Mouse (Mus musculus) olfactory bulb, adult 2 months (tissue): ENCODE measurements around the gene Cubn. TPM values are rescaled to one million over a fixed set of nuclear protein-coding genes. Genes with fewer than 3 reads are reported as not detected.

ENCODE experiments used
- H3K27ac ChIP-seq: fragments of 200-500 bp; 2 replicates; pipeline ENCODE4 v1.5.1; 2012; ENCODE audit warnings: low read depth, low read length; ENCODE audit not compliant: insufficient read depth
- H3K4me1 ChIP-seq: fragments of 200-500 bp; 2 replicates; pipeline ENCODE4 v1.6.1; 2012; ENCODE audit warnings: low read length; ENCODE audit not compliant: control insufficient read depth, insufficient read depth
- H3K4me3 ChIP-seq: fragments of 200-500 bp; 2 replicates; pipeline ENCODE4 v1.5.1; 2012; ENCODE audit warnings: mild to moderate bottlenecking, low read depth, low read length, moderate library complexity; ENCODE audit not compliant: insufficient read depth
- CTCF ChIP-seq: fragments of 200-500 bp; IDR thresholded peaks from 2 replicates; pipeline ENCODE4 v1.5.1; 2012; ENCODE audit warnings: low read depth, mild to moderate bottlenecking, low read length, moderate library complexity; ENCODE audit not compliant: insufficient read depth
- POLR2A ChIP-seq: fragments of 200-500 bp; IDR thresholded peaks from 2 replicates; pipeline ENCODE4 v1.6.1; 2012; ENCODE audit warnings: mild to moderate bottlenecking, low read depth, low read length, moderate library complexity; ENCODE audit not compliant: insufficient read depth
- WGBS: fragments of 180-500 bp; shearing (Covaris S2); methylation state at CpG from one replicate; pipeline ENCODE4 v1.1.7; 2018; 5-methylcytosine and 5-hydroxymethylcytosine counted together
- polyA plus RNA-seq: library from polyadenylated mRNA; stranded (reverse); fragments of >200 nt; gene quantifications from 2 replicates; pipeline ENCODE4 v1.2.4, GENCODE M21; 2012; ENCODE audit warnings: low replicate concordance; ENCODE audit not compliant: missing spikeins, insufficient read depth, insufficient read length

Gene Cubn
- polyA plus RNA-seq, 1 experiment, result not detected

DNA sequence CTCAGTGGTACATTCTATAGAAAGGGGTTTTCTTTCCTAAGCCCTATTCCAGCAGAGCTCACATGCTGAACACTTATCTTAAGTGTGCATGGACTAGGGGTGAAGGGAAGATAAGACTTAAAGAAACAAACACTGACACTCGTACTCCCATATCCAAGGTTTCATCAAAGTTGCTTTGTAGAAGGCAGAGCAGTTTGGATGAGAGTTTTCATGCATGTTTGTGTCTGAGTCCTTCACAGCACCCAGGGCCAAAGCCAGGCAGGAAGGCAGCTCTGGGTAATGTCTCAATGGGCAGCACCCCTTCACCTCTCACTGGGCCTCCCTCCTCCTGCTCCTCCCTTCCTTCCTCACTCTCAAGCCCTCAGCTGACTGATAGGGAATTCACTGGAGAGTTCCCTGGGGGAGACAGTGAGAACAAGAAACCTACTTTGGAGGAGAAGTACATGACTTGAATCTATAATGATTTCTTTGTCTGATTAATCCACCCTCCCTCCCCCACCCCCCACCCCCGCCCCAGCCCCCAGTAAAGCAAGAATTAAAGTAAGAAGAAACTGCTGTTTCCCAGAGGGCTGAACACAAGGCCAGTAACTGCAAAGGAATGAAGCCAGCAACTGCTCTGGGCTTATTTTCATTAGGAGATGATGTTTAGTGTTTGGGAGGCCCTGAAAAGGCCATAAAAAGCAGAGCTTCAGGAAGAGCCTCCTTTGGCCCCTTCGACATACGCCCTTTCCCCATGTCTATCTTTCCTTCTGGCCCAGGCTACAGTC, 106.7 kb downstream of the Cubn start:
- Histone ChIP-seq H3K4me3 (no peak overlapping the region), H3K4me1 (peaks cover 7% of the 10 kb centered on the region), H3K27ac (peak overlapping the region; percentile 64)
- 42% methylated on average over 4 of the region's 4 CpGs for WGBS
- TF ChIP-seq POLR2A (no peak), CTCF (no peak)

DNA sequence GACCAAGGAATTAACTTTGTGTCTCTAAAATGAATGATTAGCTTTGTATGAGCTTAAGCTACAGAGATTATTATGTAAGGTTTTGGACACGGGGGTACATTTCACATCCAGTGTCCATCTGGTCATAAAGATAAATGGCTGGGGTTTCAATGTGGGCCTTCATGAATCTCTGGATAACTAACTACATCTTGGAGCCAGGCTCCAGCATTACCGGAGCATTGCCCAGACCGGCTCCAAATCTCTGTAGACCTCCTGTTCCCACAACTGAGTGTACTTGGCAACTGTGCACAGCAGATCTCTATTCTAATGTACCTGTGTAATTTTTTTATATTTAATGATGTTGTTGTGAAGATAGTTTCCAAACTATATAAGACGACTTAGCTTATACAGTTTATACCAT, 115.4 kb downstream of the Cubn start:
- no peak for TF ChIP-seq POLR2A
- no peak for TF ChIP-seq CTCF
- Histone ChIP-seq H3K27ac (no peak overlapping the region), H3K4me3 (no peak overlapping the region), H3K4me1 (peaks cover 6% of the 10 kb centered on the region; the same call in 1 of the 2 replicates)
- WGBS, result 83% methylated on average over 4 of the region's 4 CpGs

DNA sequence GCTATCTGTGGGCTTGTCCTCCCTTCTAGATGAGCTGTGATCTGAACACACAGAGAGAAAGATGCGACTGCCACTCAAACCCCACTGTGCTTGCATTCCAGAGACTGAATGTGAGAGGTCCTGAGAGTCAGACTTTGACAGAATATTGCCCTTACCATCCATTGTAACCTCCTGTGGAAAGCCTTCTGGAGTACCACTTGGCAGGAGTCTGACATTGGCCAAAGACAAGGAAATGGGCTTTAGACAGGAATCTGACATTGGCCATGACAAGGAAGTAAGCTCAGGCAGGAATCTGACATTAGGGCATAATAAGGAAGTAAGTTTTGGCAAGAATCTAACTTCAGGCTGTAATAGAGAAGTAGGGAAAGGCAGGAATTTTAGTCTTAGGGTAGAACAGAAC, 118.3 kb downstream of the Cubn start:
- WGBS, result 93% methylated on average over 1 of the region's 1 CpGs
- peaks cover 6% of the 10 kb centered on the region; the same call in 1 of the 2 replicates for H3K4me1 ChIP-seq
- H3K4me3 ChIP-seq, result no peak overlapping the region
- TF ChIP-seq POLR2A (no peak), CTCF (no peak)
- no peak overlapping the region for H3K27ac ChIP-seq

DNA sequence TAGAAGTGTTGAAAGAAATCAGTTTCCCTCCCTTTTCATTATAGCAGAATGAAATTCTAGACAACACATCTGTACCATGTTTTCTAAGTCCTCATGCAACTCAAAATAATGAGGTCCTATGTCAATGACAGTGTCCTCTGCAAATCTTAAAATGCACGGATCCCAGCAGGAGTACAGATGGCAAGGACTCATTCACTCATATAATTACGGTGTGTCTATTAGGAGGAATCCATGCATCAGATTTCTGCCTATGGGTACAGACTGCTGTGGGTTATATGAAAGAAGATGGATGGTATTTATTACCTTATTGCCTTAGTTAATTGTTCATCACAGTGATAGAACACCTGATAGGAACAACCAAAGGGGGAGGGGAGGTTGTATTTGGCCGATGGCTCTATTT, 118.8 kb downstream of the Cubn start:
- WGBS, result 65% methylated on average over 3 of the region's 3 CpGs
- H3K27ac ChIP-seq, result no peak overlapping the region

DNA sequence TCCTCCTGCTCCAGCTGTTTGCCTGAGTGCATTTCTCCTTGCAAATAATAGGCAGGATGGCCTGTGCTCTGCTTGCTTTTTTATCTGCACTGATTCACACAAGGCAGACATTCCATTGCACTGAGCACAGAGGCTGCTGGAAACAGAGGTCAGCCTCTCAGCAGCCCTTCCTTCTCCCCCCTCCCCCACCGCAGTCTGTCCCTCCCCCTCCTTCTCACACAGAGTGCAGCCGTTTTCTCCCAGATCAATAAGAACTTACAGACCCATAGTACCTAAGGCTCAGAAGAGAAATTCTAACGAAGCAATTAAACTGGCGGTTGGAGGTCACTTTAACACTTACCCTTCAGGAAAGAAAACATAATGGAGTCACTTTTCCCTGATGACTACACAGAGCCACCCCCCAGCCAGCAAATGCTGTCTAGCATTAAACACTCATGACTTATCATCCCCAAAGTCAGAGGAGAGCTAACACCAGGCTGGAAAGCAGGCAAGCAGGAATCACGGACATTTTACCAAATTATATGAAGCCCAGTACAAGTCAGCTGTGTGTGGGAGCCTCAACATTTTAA, 119.3 kb downstream of the Cubn start:
- Histone ChIP-seq H3K4me1 (peaks cover 6% of the 10 kb centered on the region; the same call in 1 of the 2 replicates), H3K27ac (peak overlapping the region; percentile 26; the same call in 1 of the 2 replicates), H3K4me3 (no peak overlapping the region)
- TF ChIP-seq POLR2A (no peak), CTCF (no peak)
- 17% methylated on average over 5 of the region's 5 CpGs for WGBS

More for the DNA sequence above, 118.8 kb downstream of the Cubn start:
- Histone ChIP-seq H3K4me1 (peaks cover 6% of the 10 kb centered on the region; the same call in 1 of the 2 replicates), H3K4me3 (no peak overlapping the region)
- TF ChIP-seq POLR2A, result no peak
- no peak for TF ChIP-seq CTCF

DNA sequence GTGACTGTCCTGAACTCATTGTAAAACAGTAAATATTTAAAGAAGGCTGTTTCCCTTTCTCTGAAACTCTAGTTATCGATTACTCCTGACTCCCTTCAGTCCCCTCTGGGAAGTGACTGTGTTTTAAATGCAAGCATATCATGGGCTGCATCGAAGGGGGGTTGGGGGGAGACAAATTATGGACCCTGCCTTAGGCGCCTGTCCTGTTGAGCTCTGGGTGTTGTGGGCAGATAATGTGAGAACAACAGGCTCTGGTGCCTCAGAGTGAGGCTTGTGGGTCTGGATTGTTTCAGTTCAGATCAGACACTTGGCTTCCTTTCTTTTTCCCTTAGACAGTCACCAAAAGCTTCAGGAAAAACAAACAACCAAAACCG, 119.8 kb downstream of the Cubn start:
- no peak overlapping the region for H3K4me3 ChIP-seq
- H3K4me1 ChIP-seq, result peaks cover 6% of the 10 kb centered on the region; the same call in 1 of the 2 replicates
- peak overlapping the region; percentile 38; the same call in 1 of the 2 replicates for H3K27ac ChIP-seq
- TF ChIP-seq POLR2A, result no peak
- 18% methylated on average over 4 of the region's 4 CpGs for WGBS

DNA sequence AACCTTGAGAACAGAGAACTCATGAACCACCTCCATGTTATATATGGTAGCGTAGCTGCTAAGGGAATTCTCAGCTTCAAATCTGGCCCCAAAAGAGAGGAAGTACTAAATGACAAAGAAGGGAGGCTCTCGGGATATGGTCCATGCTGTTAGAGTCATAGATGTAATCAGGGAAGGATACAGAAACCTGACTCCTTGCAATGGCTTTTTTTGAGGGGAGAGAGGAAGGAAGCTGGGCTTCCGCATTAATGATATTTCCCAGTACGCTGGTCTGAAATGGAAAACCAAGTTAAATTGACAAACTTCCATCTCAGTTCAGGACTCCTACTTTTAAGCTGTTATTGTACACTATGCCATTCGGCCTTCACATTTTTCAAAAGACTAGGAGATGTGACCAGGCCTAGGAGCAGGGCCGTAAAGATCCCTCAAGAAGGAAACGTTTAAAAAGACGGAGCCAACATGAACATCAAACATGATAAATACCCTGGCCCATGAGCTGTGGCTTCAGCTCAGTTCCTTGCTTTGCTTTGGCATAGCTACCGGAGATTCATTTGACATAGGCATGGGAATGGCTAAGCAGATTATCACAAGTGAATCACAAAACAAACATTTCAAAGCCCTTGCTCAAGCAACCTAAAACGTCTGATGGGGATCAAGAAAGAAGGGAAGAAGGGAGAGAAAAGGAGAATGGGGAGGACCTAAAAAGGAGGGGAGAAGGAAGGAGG, 120.4 kb downstream of the Cubn start:
- Histone ChIP-seq H3K4me3 (no peak overlapping the region), H3K27ac (peak overlapping the region; percentile 38; the same call in 1 of the 2 replicates), H3K4me1 (peaks cover 6% of the 10 kb centered on the region; the same call in 1 of the 2 replicates)
- whole genome bisulfite sequencing, result 84% methylated on average over 10 of the region's 10 CpGs
- TF ChIP-seq POLR2A (no peak), CTCF (no peak)

DNA sequence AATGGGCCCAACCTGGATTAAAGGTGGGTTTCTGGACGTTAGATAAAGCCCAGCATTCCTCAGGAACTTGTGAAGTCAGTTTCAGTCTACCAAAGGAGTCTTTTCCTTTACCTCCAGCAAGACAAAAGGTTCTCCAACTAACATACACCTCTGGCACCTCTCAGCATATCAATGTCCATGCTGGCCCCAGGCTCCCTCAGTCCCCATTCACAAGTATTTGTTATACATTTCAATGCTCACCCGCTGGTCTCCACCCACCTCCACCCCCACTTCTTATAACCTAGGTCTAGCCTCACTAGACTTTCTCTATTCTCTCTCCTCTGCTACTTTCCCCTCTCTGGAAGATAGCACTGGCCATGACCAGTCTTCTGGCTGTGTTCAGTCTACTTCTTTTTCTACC, 121.1 kb downstream of the Cubn start:
- 81% methylated on average over 2 of the region's 2 CpGs for WGBS
- H3K27ac ChIP-seq, result no peak overlapping the region
- no peak for TF ChIP-seq CTCF
- no peak for TF ChIP-seq POLR2A
- no peak overlapping the region for H3K4me3 ChIP-seq
- H3K4me1 ChIP-seq, result peaks cover 6% of the 10 kb centered on the region; the same call in 1 of the 2 replicates

DNA sequence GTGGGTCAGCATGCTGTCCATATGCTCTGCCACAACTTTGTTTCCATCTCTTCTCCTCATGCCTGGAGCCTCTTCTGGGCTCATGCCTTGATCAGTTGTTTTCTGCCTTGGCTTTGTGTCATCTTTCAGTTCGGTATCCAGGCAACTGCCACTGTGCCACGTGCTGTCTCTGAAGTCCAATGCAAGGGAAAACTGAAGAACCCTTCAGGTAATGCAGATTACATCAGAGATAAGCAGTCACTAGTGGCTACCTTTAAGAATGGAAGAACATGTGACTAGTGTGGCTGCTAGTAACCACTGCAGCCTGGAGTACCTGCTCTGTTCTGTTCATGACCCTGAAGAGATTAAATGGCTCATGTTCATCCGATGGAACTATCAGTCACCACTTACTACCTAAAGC, 123.1 kb downstream of the Cubn start:
- TF ChIP-seq POLR2A (no peak), CTCF (no peak)
- H3K4me3 ChIP-seq, result no peak overlapping the region
- no peak overlapping the region for H3K27ac ChIP-seq
- 61% methylated on average over 3 of the region's 3 CpGs for WGBS
- peaks cover 6% of the 10 kb centered on the region; the same call in 1 of the 2 replicates for H3K4me1 ChIP-seq
